Mouse (Mus musculus) right cerebral cortex, postnatal 25 days (tissue): ENCODE results near the gene Tmem30c.
"Not testable (repeated sequence)": the region's sequence is repeated elsewhere in the genome, so short reads cannot be mapped to it uniquely, and the experiment has no call there.

Experiments used
- DNase-seq: peaks from one replicate; pipeline ENCODE4 v3.0.0; 2022

Tmem30c gene

DNA sequence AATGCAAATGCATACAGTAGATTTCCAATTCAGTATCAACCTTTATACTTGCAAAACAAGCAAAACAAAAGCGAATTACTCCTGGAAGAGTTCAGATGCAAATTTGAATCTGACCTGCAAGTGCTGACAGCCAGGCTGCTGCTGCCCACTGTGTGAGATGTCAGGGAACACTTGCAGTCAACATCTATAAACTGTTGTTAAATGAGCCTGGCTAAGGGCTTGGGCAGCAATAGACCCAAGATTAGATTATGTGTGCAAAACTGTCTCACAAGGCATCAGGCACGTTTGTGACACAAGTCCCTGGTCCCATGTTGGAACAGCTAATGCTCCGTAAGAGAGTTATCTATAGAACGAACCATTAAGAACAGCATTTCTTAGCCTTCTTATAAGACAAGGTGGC lies 369 bp downstream of the Tmem30c start:
- DNase-seq = no peak

DNA sequence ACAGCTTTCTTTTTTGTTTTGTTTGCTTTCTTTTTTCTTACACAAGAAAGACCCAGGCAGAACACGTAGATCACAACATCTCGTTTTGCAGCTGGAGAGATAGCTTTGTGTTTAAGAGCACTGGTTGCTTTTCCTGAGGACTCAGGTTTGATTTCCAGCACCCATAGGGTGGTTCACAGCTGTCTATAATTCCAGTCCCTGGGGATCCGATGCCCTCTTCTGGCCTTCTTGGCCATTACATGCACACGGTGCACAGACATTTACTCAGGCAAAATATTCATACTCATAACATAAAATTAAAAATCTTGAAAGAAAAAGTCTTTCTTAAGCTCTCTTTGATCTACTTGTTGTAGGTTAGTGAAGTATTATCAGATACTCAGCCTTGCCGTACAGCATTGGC lies 969 bp downstream of the Tmem30c start:
- DNase-seq = no peak

DNA sequence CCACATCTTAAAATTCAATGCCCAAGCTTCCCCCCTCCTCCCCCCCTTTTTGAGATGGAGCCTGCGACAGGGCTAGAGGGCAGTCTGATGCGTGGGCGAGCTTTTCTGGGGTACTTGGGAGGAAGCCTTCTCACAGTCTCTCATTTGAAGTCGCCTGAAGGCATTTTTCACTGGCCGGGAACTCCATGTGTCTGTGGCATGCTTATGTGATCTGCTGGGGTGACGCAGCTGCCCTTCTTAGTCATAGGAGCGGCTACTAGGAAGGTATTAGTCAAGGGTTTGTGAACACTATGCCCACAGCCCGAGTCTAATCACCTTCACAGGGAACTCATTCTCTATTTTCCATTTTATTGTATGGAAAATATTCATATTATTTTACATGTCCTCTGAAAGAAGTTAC lies 11.2 kb downstream of the Tmem30c start:
- DNase-seq = no peak

DNA sequence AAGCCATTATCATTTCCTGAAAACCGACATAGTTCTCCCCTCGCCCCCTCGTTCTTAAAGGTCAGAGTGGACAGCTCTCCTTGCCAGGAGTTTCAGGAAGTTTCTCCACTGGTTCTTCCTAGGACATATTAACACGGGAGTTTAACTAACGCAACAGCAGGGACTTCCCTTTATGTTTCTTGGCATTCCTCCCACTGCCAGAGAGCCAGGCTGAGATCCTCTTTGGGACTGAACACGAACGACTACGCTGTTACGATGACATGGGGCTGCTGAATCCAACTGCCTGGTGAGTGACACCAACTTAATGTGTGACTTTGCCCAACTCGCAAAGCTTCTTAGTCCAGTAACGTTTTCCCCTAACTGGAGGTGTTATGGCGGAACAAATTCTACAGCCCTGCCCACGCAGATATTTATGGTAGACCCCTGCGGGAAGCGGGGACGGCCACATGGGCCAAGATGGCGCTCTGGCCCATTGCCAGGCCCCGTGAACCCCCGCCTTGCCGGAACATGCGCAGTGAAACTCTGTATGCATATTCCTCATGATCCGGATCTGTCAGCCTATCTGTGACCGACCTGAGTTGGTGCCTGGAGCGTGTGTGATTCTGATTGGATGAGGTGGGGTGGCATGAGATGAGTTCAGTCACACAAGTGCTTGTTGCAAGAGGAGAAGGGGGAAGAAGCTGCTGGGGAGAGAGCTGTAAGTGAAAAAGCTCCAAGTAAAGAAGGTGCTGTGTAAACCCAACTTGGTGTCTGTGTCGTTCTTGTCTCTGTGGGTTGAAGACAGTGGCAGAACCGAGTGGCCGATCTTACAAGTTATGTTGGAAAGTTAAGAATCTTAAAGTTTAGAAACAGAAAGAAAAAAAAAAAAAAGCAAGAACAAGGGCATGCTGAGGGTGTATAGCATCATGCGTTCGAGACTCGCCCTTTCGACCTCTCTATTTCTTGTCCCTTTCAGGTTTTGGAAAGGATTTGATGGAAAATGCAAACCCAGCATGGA lies 12.1 kb downstream of the Tmem30c start:
- DNase-seq = no peak

DNA sequence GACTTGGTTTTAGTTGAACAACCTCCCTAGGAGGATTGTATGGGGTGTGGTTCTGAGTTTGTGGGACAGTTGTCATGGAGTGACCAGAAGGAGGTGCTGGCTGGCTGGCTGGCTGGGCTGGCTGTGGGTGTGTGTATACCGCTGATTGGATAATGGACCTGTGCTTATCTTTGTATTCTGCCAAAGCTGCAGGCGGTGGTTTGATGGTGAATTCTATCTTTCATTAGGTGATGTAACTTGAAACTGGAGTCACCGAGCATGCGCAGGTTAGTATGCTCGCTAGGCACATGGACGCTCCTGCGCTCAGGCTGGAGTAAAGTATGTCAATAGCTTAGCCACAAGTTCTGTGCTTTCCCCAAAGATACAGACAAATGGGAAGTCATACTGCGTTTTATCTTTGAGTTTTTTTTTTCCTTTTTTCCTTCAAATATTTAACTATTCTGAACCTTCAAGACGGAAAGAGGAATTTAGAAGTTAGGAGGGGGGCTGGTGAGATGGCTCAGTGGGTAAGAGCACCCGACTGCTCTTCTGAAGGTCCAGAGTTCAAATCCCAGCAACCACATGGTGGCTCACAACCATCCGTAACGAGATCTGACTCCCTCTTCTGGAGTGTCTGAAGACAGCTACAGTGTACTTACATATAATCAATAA lies 13.6 kb downstream of the Tmem30c start:
- DNase-seq = no peak

DNA sequence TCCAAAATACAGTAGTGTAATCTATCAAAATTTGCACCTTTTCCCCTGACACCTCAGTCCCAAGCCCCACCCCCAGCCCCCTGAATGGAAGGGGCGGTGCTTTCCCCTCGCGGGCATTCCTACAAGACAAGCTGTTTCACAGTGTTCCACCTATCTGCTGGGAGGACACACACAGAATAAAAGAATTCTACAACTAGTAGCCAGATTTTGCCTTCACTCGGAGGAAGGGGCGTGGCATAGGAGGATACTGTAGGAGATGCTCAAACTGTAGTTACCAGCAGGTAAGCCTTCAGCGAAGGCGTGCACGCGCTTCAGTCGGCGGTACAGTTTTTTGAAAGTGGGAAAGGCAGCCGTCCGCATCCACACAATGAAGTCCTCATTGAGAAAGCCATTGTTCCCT lies 22.9 kb downstream of the Tmem30c start:
- DNase-seq = no peak

DNA sequence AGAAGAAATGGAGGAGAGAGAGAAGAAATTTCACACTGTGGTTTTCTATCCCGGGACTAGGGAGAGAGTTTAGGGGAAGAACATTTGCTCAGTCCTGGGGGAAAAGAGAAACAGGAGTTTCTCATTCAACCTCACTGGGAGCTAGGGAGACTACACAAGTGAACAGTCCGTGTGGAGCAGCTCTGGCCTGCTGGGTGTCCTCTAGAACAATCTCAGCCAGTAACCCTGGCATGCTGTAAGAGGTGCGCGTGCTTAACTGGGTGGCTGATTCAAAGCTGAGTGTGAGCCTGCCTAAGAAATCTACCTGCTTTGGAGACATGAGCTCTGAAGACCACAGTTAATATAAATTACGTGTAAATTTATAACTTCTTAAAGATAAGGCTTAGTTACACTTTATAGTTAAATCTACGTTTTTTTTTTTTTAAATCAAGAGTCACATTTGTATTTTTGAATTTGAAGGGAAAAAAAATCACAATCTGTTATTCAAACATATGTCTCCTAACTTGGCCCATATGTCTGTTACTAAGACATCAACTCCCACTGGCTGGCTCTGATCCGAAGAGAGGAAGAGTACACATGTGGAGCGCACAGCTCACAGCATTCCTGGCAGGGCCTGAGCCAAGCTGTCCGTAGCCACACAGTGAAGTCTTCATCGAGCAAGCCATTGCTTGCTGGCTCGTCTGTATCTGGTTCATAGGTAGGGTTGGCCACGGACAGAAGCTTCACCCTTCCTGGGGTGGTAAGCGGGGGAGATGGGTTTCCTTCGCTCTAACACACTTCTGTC lies 24.4 kb downstream of the Tmem30c start:
- DNase-seq = peak; percentile 48

DNA sequence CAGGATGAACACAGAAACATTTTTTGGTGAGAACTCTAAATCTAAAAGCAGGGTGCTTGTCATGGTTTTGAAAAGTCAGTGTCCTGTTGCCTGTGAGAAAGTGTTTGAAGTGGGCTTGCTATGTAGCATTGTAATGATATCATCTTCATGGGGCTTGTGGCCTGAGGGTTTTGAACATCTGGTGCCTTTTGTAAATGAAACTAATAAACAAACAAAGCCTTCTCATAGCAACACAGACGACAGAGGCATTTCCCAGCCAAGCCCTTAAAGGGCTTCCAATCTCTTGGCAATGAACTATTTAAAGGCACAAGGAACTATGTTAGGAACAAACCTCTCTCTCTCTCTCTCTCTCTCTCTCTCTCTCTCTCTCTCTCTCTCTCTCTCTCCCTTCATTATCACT lies 25.6 kb downstream of the Tmem30c start:
- no peak for DNase-seq

DNA sequence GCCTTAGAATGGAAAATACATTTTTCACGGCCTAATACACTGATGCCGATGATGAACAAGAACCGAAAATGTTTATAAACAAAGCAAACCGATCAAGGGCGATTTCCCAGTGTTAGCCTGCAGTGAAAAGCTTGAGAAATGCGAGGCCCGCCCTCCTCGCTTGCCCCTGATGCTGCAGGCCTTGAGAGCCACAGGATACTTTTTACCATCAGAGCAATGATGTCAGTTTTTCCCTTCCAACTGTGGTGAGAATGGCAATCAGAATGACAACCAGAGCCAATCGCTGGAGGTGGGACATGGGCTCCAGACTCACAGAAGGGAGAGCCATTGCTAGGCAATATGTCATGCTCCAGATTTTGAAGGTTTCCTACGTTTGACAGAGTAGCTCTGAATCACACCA lies 32.5 kb downstream of the Tmem30c start:
- no peak for DNase-seq

DNA sequence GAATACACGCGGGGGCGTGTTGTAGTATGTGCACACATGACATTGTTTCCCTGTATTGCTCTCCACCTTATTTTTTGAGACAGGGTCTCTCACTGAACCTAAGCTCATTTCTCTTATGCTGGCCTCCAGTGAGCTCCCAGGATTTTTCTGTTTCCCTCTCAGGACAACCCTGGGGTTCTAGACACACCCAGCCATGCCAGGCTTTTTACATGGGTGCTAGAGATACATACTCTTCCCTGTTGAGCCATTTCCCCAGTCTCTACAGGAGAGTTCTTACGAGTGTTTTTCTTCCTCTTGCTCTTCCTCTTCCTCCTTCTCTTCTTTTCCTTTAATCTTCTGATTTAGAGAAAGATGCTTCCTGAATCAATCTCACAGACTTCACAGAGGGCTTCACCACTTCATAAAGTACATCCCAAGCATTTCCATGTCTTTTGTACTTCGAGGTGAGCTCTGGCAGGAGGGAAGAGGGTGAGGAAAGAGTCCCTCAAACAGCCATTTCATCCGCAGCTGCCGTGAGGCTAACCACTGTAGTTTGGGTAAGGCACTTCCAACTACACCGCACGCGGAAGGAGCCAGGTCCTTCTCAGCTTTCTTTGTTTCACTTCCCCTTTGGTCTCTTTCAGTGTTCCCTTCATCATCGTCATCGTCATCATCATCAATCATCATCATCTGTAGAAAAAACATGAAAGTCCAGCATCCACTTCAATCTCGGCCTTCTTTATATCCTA lies 33.1 kb downstream of the Tmem30c start:
- no peak for DNase-seq

DNA sequence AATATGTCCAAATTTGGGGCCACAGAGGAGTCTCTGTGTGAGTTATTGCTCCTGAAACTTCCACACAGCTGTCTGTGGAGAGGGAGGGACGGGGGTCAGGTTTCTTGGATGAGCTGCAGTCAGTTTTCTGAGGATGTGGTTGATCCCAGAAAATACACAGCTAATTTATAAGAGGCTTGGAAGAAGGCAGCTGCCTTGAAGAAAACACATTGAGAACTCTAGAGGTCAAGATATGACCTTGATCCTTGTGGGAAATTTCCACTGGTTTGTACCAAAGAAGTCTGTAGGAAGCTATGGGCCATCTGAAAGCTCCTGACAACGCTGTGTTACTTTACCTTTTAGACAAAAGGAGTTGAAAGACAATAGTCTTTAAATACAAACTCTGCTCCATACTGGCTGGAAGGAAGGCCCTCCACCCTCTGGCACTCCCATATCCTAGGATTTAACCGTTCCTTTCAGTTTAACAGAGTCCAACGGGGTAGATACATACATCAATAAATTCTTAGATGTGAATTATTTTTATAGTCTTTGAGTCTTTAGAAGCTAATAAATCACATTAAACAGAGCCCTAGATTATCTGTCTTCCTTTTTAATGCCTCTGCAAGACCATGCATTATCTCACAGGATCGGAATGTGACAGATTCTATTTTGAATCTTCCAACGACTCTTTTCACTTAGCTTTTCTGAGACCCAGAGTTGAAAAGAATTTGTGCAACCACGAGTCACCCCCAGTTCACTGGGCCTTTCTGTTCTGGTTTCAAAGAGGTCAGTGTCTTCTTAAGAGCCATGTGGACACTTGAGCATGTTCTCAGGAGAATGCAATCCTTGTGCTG lies 40.9 kb downstream of the Tmem30c start:
- no peak for DNase-seq

DNA sequence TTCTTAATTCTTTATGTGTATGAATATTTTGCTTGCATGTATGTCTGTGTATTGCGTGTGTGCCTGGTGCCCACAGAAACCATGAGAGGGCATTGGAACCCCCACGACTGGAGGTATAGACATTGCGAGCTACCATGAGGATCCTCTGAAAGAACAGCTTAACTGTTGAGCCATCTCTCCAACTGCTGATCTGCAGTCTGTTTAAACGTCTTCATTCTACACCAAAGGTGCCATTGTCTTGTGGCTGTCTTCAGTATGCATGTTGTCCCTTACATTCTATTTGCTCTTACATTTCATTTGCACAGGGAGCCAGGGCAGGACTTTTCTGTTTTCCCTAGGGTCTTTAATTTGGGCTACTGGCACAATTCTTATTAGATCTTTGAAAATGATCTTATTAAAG lies 41.7 kb downstream of the Tmem30c start:
- no peak for DNase-seq

DNA sequence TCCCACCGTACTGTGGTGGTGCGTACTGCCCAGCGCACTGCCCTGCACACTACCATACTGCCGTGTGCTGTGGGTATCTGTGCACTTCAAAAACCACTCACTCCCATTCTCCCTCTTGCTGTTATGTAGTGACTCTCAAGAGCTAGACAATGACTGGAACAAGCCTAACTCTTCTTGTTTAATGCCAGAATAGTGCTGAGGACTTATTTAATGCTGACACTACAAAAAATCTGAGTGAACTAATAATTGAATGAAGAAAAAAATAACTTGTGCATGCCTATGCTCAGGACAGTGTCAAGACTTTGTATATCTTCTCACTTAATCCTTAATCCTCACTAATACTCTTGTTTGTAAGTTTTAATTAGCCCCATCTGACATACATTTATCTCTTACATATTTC lies 45.2 kb downstream of the Tmem30c start:
- no peak for DNase-seq

DNA sequence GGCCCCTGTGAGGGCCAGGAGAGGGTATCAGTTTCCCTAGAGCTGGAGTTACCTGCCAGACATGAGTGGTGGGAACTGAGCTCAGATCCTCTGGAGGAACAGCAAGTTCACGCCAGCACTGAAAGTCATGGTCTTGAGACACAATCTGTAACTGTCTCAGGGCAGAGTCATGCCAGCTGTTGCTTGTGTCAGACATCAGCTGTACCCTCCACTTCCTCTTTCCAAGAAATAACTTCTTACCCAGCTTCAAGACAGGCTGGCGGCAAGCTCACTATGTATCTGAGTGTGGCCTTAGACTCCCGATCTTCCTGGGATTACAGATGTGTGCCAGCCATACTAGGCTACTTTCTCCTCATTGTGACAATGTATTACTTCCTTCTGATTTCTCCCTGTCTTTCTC lies 46.1 kb downstream of the Tmem30c start:
- DNase-seq = no peak

DNA sequence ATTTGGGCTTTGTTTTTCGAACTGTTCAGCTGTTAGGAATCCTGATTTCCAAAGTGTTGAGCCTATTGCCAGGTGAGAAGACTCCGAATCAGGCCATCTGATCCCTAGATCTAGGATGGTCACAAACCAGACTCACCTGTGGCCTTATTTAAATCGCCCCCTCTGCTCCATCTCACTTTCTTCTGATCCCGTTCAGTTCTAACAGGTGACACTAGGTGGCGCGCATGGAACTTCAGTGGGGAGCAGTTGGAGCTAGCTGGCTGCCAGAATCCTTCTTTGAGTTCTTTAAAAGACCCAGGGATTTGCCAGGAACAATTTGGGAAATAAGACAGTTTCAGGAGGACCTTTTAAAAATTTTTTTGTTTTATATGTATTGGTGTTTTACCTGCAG lies 48.8 kb downstream of the Tmem30c start:
- peak; percentile 72 for DNase-seq

DNA sequence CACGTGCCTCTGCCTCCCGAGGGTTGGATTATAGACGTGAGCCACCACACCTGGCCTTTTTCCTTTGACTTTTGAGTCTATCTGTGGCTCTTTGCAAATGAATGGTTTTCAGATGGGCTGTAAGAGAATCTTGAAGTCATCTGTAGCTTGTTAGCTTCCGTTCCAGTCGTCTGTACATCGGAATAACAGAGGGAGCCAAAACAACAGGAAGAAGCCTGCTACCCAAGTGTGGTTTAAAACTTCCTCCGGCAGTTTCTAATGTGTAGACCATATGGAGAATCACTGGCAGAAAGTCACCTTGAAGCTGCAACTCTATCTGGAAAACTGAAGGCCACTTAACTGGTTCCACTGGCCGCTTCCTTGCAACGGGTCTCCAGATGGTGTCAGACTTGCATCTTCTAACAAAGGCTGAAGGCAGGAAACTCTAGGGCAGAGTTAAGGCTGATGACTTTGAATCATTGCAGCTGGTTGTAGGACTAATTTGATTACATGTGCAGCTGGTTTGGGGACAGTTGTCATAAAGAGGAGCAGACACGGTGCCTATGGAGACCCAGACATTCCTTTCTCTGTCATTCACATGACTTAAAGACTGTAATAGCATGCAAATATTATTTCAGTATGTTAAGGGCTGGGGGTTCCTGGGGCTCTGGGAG lies 49.3 kb downstream of the Tmem30c start:
- no peak for DNase-seq

DNA sequence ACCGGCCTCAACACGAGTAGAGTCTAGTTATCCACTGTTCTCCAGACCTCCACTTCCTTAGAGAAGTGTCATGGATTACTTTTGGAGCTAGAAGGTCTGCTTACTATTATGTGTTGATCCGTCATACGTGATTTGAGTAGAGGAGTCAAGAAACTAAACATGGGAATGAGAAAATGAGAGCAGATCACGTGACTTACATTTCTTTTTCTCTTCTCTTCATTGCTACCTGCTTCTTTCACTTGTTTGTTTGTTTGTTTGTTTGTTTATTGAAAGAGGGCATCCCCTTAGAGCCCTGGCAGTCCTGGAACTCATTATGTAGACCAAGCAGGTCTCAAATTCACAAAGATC lies 49.8 kb downstream of the Tmem30c start:
- no peak for DNase-seq

DNA sequence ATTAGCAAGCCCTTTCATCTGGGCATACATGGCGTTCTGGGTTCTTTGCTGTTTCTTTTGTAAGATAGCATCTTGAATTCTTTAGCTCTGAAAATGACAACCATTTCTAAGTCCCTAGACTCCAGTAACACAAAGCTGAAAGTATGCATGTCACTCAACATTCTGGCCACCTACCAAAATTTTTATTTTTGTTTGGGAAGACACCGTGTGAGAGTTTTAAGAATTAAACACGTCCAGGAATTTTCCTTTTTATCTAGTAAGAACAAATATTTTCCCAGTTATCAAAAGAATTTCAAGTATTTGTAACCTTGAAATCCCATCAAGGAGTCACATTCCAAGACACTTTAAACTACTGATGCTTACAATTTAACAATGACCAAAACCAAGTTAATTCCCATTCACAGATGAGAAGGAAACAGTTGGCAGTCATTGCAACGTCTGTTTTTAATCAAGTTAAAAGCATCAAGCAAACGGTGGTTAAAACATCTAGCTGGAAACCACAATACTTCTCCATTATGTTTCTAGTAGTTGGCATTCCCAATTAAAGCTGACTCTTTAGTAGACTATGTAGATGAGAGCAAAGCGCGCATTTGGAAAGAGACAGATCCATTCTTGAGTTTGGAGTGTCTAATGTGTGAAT lies 56.7 kb downstream of the Tmem30c start:
- no peak for DNase-seq

DNA sequence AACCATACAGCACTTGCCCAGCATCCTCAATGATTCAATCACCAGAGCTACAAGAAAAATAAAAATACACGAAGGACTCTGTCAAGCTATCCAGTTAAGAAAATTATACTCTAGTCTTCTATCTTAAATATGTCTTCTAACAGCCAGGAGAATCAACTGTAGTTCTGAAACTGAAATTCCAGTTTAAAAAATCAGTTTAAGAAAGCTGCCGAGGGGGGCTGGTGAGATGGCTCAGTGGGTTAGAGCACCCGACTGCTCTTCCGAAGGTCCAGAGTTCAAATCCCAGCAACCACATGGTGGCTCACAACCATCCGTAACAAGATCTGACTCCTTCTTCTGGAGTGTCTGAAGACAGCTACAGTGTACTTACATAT lies 60.7 kb downstream of the Tmem30c start:
- not testable (repeated sequence) for DNase-seq

DNA sequence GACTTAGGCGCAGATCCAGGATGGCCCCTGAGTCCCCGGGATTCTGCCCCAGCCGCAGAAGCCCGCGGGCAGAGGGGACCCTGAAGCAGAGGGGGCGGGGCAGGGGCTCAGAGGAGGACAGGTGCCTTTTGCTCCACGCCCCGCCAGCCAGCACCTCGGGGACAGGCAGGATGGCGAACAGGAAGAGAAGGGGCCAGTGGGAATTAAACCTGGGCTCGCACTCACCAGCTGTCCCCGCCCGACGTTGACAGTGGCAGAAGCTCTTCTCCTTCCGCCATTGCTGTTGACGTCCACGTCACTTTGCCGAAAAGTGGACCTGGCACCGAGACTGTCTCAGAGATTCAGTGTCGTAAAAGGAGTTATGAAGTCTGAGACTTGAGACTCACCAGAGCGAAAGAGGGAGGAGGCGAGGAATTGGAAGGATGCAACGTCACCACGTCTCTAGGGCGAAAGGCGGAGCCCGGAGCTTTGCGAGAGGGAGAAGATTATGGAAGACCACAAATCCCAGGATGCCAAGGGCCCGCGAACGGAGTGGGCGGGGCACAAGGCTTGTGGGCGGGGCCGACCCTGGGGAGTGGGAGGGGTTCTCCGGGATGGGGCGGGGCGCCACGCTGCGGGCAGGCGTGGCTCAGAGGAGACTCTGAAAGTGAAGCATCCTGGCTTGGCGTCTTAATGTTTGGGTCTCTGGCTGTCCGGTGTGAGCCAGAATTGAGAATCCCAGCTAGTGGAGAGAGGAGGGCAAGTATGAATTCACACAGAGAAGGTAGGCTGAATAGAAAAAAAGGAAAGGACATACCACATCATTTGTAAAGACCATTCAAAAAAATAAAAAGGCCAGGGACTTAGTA lies 61.4 kb downstream of the Tmem30c start, which contains the start of gene Tbc1d23:
Gene Tbc1d23 (minus strand): TSS at position 416 of the 848 bp plus-strand sequence.
- peak; percentile 96 for DNase-seq
